Mouse (Mus musculus) liver, adult 2 months (tissue): ENCODE results near the gene Taf1c. TPM values are rescaled to one million over a fixed set of nuclear protein-coding genes. Genes with fewer than 3 reads are reported as not detected.
A peak's percentile ranks its signal among the peaks of the same experiment; 100 is the strongest.

Experiments used
- DNase-seq: peaks from one replicate; pipeline ENCODE4 v3.0.0-alpha.2; 2011; ENCODE audit warnings: low read depth, low spot score; ENCODE audit errors: extremely low read depth
- H3K27ac ChIP-seq: fragments of 200-500 bp; replicated peaks from 2 replicates; pipeline ENCODE4 v1.5.1; 2012; ENCODE audit warnings: low read depth, mild to moderate bottlenecking, control low read depth, inconsistent platforms, low read length; ENCODE audit not compliant: insufficient read depth
- H3K27me3 ChIP-seq: fragments of 200-500 bp; 2 replicates; pipeline ENCODE4 v1.6.1; 2012; ENCODE audit warnings: mild to moderate bottlenecking, moderate library complexity, low read length, inconsistent platforms; ENCODE audit not compliant: control insufficient read depth, insufficient read depth
- H3K36me3 ChIP-seq: fragments of 200-500 bp; 2 replicates; pipeline ENCODE4 v1.6.1; 2012; ENCODE audit warnings: low read length, inconsistent platforms; ENCODE audit not compliant: control insufficient read depth, insufficient read depth
- H3K4me1 ChIP-seq: fragments of 200-500 bp; 2 replicates; pipeline ENCODE4 v1.6.1; 2011; ENCODE audit warnings: low read length; ENCODE audit not compliant: control insufficient read depth, insufficient read depth
- H3K4me3 ChIP-seq: fragments of 200-500 bp; 2 replicates; pipeline ENCODE4 v1.5.1; 2011; ENCODE audit warnings: low read depth, mild to moderate bottlenecking, control low read depth, low read length, moderate library complexity; ENCODE audit not compliant: insufficient read depth
- H3K79me2 ChIP-seq: fragments of 200-500 bp; 2 replicates; pipeline ENCODE4 v1.6.1; 2012; ENCODE audit warnings: inconsistent platforms, mild to moderate bottlenecking, low read length, moderate library complexity; ENCODE audit not compliant: control insufficient read depth, insufficient read depth
- H3K9ac ChIP-seq: fragments of 200-500 bp; 2 replicates; pipeline ENCODE4 v1.6.1; 2012; ENCODE audit warnings: low read depth, mild to moderate bottlenecking, control low read depth, inconsistent platforms, low read length
- CTCF ChIP-seq: fragments of 200-500 bp; IDR thresholded peaks from 2 replicates; pipeline ENCODE4 v1.5.1; 2011; ENCODE audit warnings: low read depth, low read length, control low read depth
- POLR2A ChIP-seq: fragments of 200-500 bp; IDR thresholded peaks from 2 replicates; pipeline ENCODE4 v1.6.1; 2011; ENCODE audit warnings: low read length, control low read depth; ENCODE audit not compliant: insufficient read depth; ENCODE audit errors: extremely low read depth
- WGBS: fragments of 180-500 bp; shearing (Covaris S2); methylation state at CpG from one replicate; pipeline ENCODE4 v1.1.7; 2018; 5-methylcytosine and 5-hydroxymethylcytosine counted together
- polyA plus RNA-seq: library from polyadenylated mRNA; depleted of rRNA; stranded (reverse); fragments of >200 nt; gene quantifications from 2 replicates; pipeline ENCODE4 v1.2.3, GENCODE M21; 2012
- total RNA-seq: library from RNA; depleted of rRNA; stranded (reverse); fragments of >200 nt; gene quantifications from 2 replicates; pipeline ENCODE4 v1.2.3, GENCODE M21; 2014

Taf1c gene
- total and polyA plus RNA-seq, 2 experiments = 0.83 to 3.6 TPM

DNA sequence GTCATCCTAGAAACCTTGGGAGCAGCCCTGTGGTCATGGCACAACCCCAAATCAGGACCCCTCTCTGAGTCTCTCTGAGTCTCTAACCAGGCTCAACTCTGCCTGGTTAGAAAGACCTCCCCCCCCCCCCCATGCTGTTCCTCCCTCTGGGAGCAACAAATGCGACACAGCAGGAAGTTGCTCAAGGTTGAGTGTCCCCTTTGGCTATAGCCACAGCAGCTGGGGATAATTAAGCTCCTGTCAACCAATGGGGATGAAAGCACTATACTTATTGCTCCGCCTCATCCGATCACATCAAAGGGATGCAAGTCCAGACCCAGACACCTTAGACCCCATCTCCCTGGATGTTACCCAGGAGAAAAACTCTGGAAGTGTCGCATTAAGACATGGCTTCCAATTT is 17.5 kb upstream of the Taf1c start:
- no peak for TF ChIP-seq CTCF
- no peak overlapping the region for H3K27ac ChIP-seq
- WGBS = 77% methylated on average over 4 of the region's 4 CpGs
- no peak overlapping the region for H3K4me3 ChIP-seq
- no peaks in the 10 kb centered on the region for H3K79me2 ChIP-seq
- DNase-seq = no peak
- no peak overlapping the region for H3K9ac ChIP-seq
- H3K4me1 ChIP-seq = peaks cover 2% of the 10 kb centered on the region
- no peaks in the 10 kb centered on the region for H3K27me3 ChIP-seq
- H3K36me3 ChIP-seq = no peaks in the 10 kb centered on the region

GRCm38 (mm10) chr8:119620848-119621465 is 15.9 kb upstream of the Taf1c start:
- no peak for DNase-seq
- Histone ChIP-seq H3K4me3 (no peak overlapping the region), H3K36me3 (no peaks in the 10 kb centered on the region), H3K27ac (no peak overlapping the region), H3K4me1 (peaks cover 6% of the 10 kb centered on the region), H3K27me3 (no peaks in the 10 kb centered on the region), H3K79me2 (no peaks in the 10 kb centered on the region), H3K9ac (no peak overlapping the region)
- TF ChIP-seq CTCF (no peak), POLR2A (no peak)
- WGBS = 89% methylated on average over 14 of the region's 14 CpGs

DNA sequence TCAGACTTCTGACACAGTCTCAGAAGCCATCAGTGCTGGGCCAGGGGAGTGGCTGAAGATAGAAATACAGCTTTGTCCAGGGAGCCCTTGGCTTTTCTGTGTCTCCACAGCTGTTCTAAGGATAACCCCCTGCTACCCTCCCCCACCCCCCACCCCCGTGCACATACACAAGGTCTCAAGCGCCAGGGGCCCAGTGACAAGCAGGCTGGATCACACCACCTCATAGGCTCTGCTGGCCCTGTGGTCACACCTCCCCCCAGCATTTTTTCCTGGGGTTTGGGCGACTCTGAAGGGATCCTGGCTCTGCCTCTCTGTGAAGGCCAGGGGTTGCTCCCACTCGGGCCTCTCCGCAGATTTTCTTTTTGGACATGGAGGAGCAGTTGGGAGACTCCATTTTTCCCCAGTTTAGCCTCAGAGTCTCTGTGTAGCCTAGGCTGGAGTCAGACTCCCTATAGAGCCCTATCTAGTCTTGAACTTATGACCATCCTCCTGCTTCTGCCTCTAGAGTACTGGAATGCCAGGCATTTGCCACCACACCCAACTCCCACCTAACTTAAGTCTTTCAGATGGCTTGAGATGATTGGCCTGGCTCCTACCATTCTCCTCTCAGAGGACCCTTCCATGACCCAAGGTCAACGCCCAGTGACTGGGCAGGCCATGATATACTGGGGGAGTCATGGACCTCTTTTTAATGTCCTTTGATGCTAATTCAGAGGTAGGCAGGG is 15.3 kb upstream of the Taf1c start:
- H3K36me3 ChIP-seq = no peaks in the 10 kb centered on the region
- no peaks in the 10 kb centered on the region for H3K79me2 ChIP-seq
- no peak overlapping the region for H3K9ac ChIP-seq
- TF ChIP-seq CTCF = no peak
- TF ChIP-seq POLR2A = no peak
- no peaks in the 10 kb centered on the region for H3K27me3 ChIP-seq
- WGBS = 80% methylated on average over 6 of the region's 6 CpGs
- no peak for DNase-seq
- no peak overlapping the region for H3K27ac ChIP-seq
- peaks cover 6% of the 10 kb centered on the region for H3K4me1 ChIP-seq
- H3K4me3 ChIP-seq = no peak overlapping the region

GRCm38 (mm10) chr8:119618887-119619286 is 13.9 kb upstream of the Taf1c start:
- WGBS = 55% methylated on average over 5 of the region's 5 CpGs
- peaks cover 6% of the 10 kb centered on the region for H3K4me1 ChIP-seq
- no peak overlapping the region for H3K9ac ChIP-seq
- H3K36me3 ChIP-seq = no peaks in the 10 kb centered on the region
- H3K4me3 ChIP-seq = no peak overlapping the region
- no peaks in the 10 kb centered on the region for H3K79me2 ChIP-seq
- no peak for TF ChIP-seq POLR2A
- no peak for TF ChIP-seq CTCF
- DNase-seq = no peak
- no peak overlapping the region for H3K27ac ChIP-seq
- H3K27me3 ChIP-seq = no peaks in the 10 kb centered on the region

- H3K79me2 ChIP-seq = no peaks in the 10 kb centered on the region
- H3K27ac ChIP-seq = peak overlapping the region; percentile 60
- peak; percentile 97 for DNase-seq
- peaks cover 6% of the 10 kb centered on the region for H3K4me1 ChIP-seq
- TF ChIP-seq POLR2A (no peak), CTCF (no peak)
- WGBS = 27% methylated on average over 5 of the region's 5 CpGs
- H3K9ac ChIP-seq = peak overlapping the region; percentile 42; the same call in 1 of the 2 replicates
- no peaks in the 10 kb centered on the region for H3K27me3 ChIP-seq
- H3K36me3 ChIP-seq = no peaks in the 10 kb centered on the region
- peak overlapping the region; percentile 28; the same call in 1 of the 2 replicates for H3K4me3 ChIP-seq
Observed at GRCm38 (mm10) chr8:119617586-119617985, 12.6 kb upstream of the Taf1c start.

GRCm38 (mm10) chr8:119616811-119617210 is 11.8 kb upstream of the Taf1c start:
- H3K36me3 ChIP-seq = no peaks in the 10 kb centered on the region
- no peak overlapping the region for H3K4me3 ChIP-seq
- TF ChIP-seq POLR2A = no peak
- no peak for TF ChIP-seq CTCF
- no peak overlapping the region for H3K9ac ChIP-seq
- no peaks in the 10 kb centered on the region for H3K79me2 ChIP-seq
- no peak overlapping the region for H3K27ac ChIP-seq
- WGBS = 87% methylated on average over 4 of the region's 4 CpGs
- no peaks in the 10 kb centered on the region for H3K27me3 ChIP-seq
- DNase-seq = peak; percentile 14
- H3K4me1 ChIP-seq = peaks cover 6% of the 10 kb centered on the region
